Mouse (Mus musculus) CH12.LX (cell line): ENCODE data around the gene Iqgap1. TPM values are rescaled to one million over a fixed set of nuclear protein-coding genes. Genes with fewer than 3 reads are reported as not detected.

Experiments used
- DNase-seq: peaks from one replicate; pipeline ENCODE4 v3.0.0-alpha.2; 2013; ENCODE audit errors: extremely low read depth
- H3K27ac ChIP-seq: 2 replicates; pipeline ENCODE4 v1.5.1; 2012; ENCODE audit warnings: low read depth, mild to moderate bottlenecking, control low read depth, moderate library complexity; ENCODE audit not compliant: insufficient read depth
- H3K27me3 ChIP-seq: replicated peaks from 2 replicates; pipeline ENCODE3; 2012; ENCODE audit warnings: inconsistent platforms
- H3K36me3 ChIP-seq, 2 experiments: replicated peaks in 1 of 2; 2 replicates each; pipeline versions ENCODE3 to v1.6.1; 2012; ENCODE audit warnings: inconsistent platforms in 1 of 2, low read length in 1 of 2, mild to moderate bottlenecking in 1 of 2, mixed read lengths in 1 of 2, moderate library complexity in 1 of 2; ENCODE audit not compliant: control insufficient read depth in 1 of 2, insufficient read depth in 1 of 2
- H3K4me1 ChIP-seq, 2 experiments: 2 replicates each; pipeline ENCODE4 v1.6.1; 2012; ENCODE audit warnings: inconsistent platforms in 1 of 2, moderate library complexity in 1 of 2; ENCODE audit not compliant: insufficient read depth in 2 of 2, control insufficient read depth in 1 of 2
- H3K4me2 ChIP-seq: 2 replicates; pipeline ENCODE4 v1.6.1; 2012; ENCODE audit warnings: low read depth, mild to moderate bottlenecking, control low read depth; ENCODE audit not compliant: poor library complexity, insufficient read depth, severe bottlenecking
- H3K4me3 ChIP-seq, 3 experiments: fragments of 150-350 bp in 1 of 3; sonication (generic) in 1 of 3; replicated peaks in 1 of 3; 2 replicates each; pipeline versions ENCODE3 to v1.5.1; 2011 to 2012; ENCODE audit warnings: low read depth in 2 of 3, low read length in 2 of 3, mild to moderate bottlenecking in 2 of 3, moderate library complexity in 2 of 3, control low read depth in 1 of 3, improper control_type of control experiment in 1 of 3, inconsistent platforms in 1 of 3, mixed read lengths in 1 of 3; ENCODE audit not compliant: poor library complexity in 1 of 3
- H3K79me2 ChIP-seq: replicated peaks from 2 replicates; pipeline ENCODE4 v1.6.1; 2012; ENCODE audit warnings: mild to moderate bottlenecking, moderate library complexity; ENCODE audit not compliant: control insufficient read depth, poor library complexity, insufficient read depth, severe bottlenecking; ENCODE audit errors: extremely low read depth
- H3K9ac ChIP-seq: 2 replicates; pipeline ENCODE4 v1.6.1; 2012; ENCODE audit warnings: low read depth, mild to moderate bottlenecking, control low read depth, moderate library complexity; ENCODE audit not compliant: insufficient read depth
- H3K9me3 ChIP-seq: replicated peaks from 2 replicates; pipeline ENCODE3; 2012; ENCODE audit warnings: low read length, inconsistent platforms, mixed read lengths
- BHLHE40 ChIP-seq: IDR thresholded peaks from 2 replicates; pipeline ENCODE4 v1.6.1; 2011; ENCODE audit warnings: mild to moderate bottlenecking, low read depth, low read length, improper control_type of control experiment
- CHD1 ChIP-seq: IDR thresholded peaks from 2 replicates; pipeline ENCODE4 v1.6.1; 2012; ENCODE audit warnings: low read depth, low read length, improper control_type of control experiment, inconsistent platforms
- CHD2 ChIP-seq: IDR thresholded peaks from 2 replicates; pipeline ENCODE4 v1.6.1; 2011; ENCODE audit warnings: low read length, improper control_type of control experiment
- CTCF ChIP-seq, 2 experiments: IDR thresholded peaks in 1 of 2; conservative IDR thresholded peaks in 1 of 2; 2 replicates each; pipeline ENCODE4 v1.5.1; 2011 to 2012; ENCODE audit warnings: low read depth in 2 of 2, low read length in 2 of 2, improper control_type of control experiment in 1 of 2, inconsistent platforms in 1 of 2, mild to moderate bottlenecking in 1 of 2, moderate library complexity in 1 of 2
- E2F4 ChIP-seq: IDR thresholded peaks from 2 replicates; pipeline ENCODE4 v1.6.1; 2011; ENCODE audit warnings: low read depth, low read length, improper control_type of control experiment; ENCODE audit not compliant: insufficient replicate concordance
- ELF1 ChIP-seq: IDR thresholded peaks from 2 replicates; pipeline ENCODE4 v1.6.1; 2014; ENCODE audit warnings: low read depth, mild to moderate bottlenecking, inconsistent platforms, low read length, improper control_type of control experiment
- EP300 ChIP-seq: IDR thresholded peaks from 2 replicates; pipeline ENCODE4 v1.6.1; 2011; ENCODE audit warnings: low read length, improper control_type of control experiment
- ETS1 ChIP-seq: conservative IDR thresholded peaks from 2 replicates; pipeline ENCODE4 v1.6.1; 2012; ENCODE audit warnings: low read depth, mild to moderate bottlenecking, inconsistent platforms, low read length, improper control_type of control experiment, moderate library complexity
- GABPA ChIP-seq: IDR thresholded peaks from 2 replicates; pipeline ENCODE4 v1.6.1; 2012; ENCODE audit warnings: low read depth, low read length, improper control_type of control experiment, inconsistent platforms; ENCODE audit not compliant: insufficient replicate concordance
- HCFC1 ChIP-seq: IDR thresholded peaks from 2 replicates; pipeline ENCODE4 v1.6.1; 2012; ENCODE audit warnings: low read depth, mild to moderate bottlenecking, inconsistent platforms, low read length, improper control_type of control experiment
- IRF4 ChIP-seq: IDR thresholded peaks from 2 replicates; pipeline ENCODE4 v1.6.1; 2014; ENCODE audit warnings: low read depth, mild to moderate bottlenecking, inconsistent platforms, low read length, improper control_type of control experiment
- JUN ChIP-seq: IDR thresholded peaks from 2 replicates; pipeline ENCODE4 v1.6.1; 2011; ENCODE audit warnings: low read depth, mild to moderate bottlenecking, low read length, improper control_type of control experiment, moderate library complexity; ENCODE audit not compliant: insufficient read depth
- JUND ChIP-seq: conservative IDR thresholded peaks from 2 replicates; pipeline ENCODE4 v1.6.1; 2011; ENCODE audit warnings: low read depth, low read length, improper control_type of control experiment
- KAT2A ChIP-seq: IDR thresholded peaks from 2 replicates; pipeline ENCODE4 v1.6.1; 2012; ENCODE audit warnings: low read length, improper control_type of control experiment, inconsistent platforms; ENCODE audit not compliant: insufficient replicate concordance
- MAFK ChIP-seq: IDR thresholded peaks from 2 replicates; pipeline ENCODE4 v1.6.1; 2011; ENCODE audit warnings: low read length, improper control_type of control experiment; ENCODE audit not compliant: insufficient replicate concordance
- MAX ChIP-seq: IDR thresholded peaks from 2 replicates; pipeline ENCODE4 v1.6.1; 2011; ENCODE audit warnings: low read length, improper control_type of control experiment
- MAZ ChIP-seq: IDR thresholded peaks from 2 replicates; pipeline ENCODE4 v1.6.1; 2012; ENCODE audit warnings: low read depth, mild to moderate bottlenecking, inconsistent platforms, low read length, improper control_type of control experiment, moderate library complexity
- MEF2A ChIP-seq: IDR thresholded peaks from 2 replicates; pipeline ENCODE4 v1.6.1; 2014; ENCODE audit warnings: low read depth, mild to moderate bottlenecking, inconsistent platforms, low read length, improper control_type of control experiment, borderline replicate concordance
- MXI1 ChIP-seq: IDR thresholded peaks from 2 replicates; pipeline ENCODE4 v1.6.1; 2011; ENCODE audit warnings: mild to moderate bottlenecking, low read depth, low read length, improper control_type of control experiment
- MYC ChIP-seq: IDR thresholded peaks from 2 replicates; pipeline ENCODE4 v1.6.1; 2011; ENCODE audit warnings: low read depth, mild to moderate bottlenecking, improper control_type of control experiment, low read length
- NELFE ChIP-seq: IDR thresholded peaks from 2 replicates; pipeline ENCODE4 v1.6.1; 2011; ENCODE audit warnings: low read depth, low read length, improper control_type of control experiment
- NRF1 ChIP-seq: IDR thresholded peaks from 2 replicates; pipeline ENCODE4 v1.6.1; 2014; ENCODE audit warnings: low read depth, mild to moderate bottlenecking, inconsistent platforms, low read length, improper control_type of control experiment, moderate library complexity
- PAX5 ChIP-seq: IDR thresholded peaks from 2 replicates; pipeline ENCODE4 v1.6.1; 2012; ENCODE audit warnings: low read length, inconsistent platforms, mixed read lengths
- POLR2A ChIP-seq: IDR thresholded peaks from 2 replicates; pipeline ENCODE4 v1.6.1; 2011; ENCODE audit warnings: low read depth, mild to moderate bottlenecking, improper control_type of control experiment, low read length
- POLR2AphosphoS2 ChIP-seq: IDR thresholded peaks from 2 replicates; pipeline ENCODE4 v1.6.1; 2011; ENCODE audit warnings: low read depth, low read length, improper control_type of control experiment
- RAD21 ChIP-seq: IDR thresholded peaks from 2 replicates; pipeline ENCODE4 v1.6.1; 2011; ENCODE audit warnings: low read depth, mild to moderate bottlenecking, low read length, improper control_type of control experiment, moderate library complexity
- RCOR1 ChIP-seq: conservative IDR thresholded peaks from 2 replicates; pipeline ENCODE4 v1.6.1; 2012; ENCODE audit warnings: low read depth, mild to moderate bottlenecking, inconsistent platforms, low read length, improper control_type of control experiment
- SIN3A ChIP-seq: IDR thresholded peaks from 2 replicates; pipeline ENCODE4 v1.6.1; 2012; ENCODE audit warnings: low read length, improper control_type of control experiment, inconsistent platforms
- SMC3 ChIP-seq: IDR thresholded peaks from 2 replicates; pipeline ENCODE4 v1.6.1; 2011; ENCODE audit warnings: low read depth, low read length, improper control_type of control experiment
- TBP ChIP-seq: conservative IDR thresholded peaks from 2 replicates; pipeline ENCODE4 v1.6.1; 2011; ENCODE audit warnings: low read depth, low read length, improper control_type of control experiment
- TCF12 ChIP-seq: IDR thresholded peaks from 2 replicates; pipeline ENCODE4 v1.6.1; 2014; ENCODE audit warnings: low read depth, mild to moderate bottlenecking, inconsistent platforms, low read length, improper control_type of control experiment
- UBTF ChIP-seq: IDR thresholded peaks from 2 replicates; pipeline ENCODE4 v1.6.1; 2012; ENCODE audit warnings: low read depth, mild to moderate bottlenecking, inconsistent platforms, low read length, improper control_type of control experiment, moderate library complexity
- USF1 ChIP-seq: IDR thresholded peaks from 2 replicates; pipeline ENCODE4 v1.6.1; 2014; ENCODE audit warnings: low read depth, mild to moderate bottlenecking, inconsistent platforms, low read length, improper control_type of control experiment
- USF2 ChIP-seq: conservative IDR thresholded peaks from 2 replicates; pipeline ENCODE4 v1.6.1; 2011; ENCODE audit warnings: low read depth, low read length, improper control_type of control experiment
- ZC3H11A ChIP-seq: IDR thresholded peaks from 2 replicates; pipeline ENCODE4 v1.6.1; 2012; ENCODE audit warnings: low read depth, mild to moderate bottlenecking, inconsistent platforms, low read length, improper control_type of control experiment
- ZKSCAN1 ChIP-seq: IDR thresholded peaks from 2 replicates; pipeline ENCODE4 v1.6.1; 2012; ENCODE audit warnings: low read depth, inconsistent platforms, low read length, improper control_type of control experiment, borderline replicate concordance
- ZMIZ1 ChIP-seq: IDR thresholded peaks from 2 replicates; pipeline ENCODE4 v1.6.1; 2012; ENCODE audit warnings: low read depth, mild to moderate bottlenecking, inconsistent platforms, low read length, improper control_type of control experiment
- ZNF384 ChIP-seq: IDR thresholded peaks from 2 replicates; pipeline ENCODE4 v1.6.1; 2012; ENCODE audit warnings: low read depth, low read length, improper control_type of control experiment, inconsistent platforms
- dilution Hi-C: fragments of 300-500 bp; cut with MboI; formaldehyde crosslinking; loops from 2 replicates; pipeline ENCODE4 v1.14.3; 2020; ENCODE audit warnings: low sequenced_read_pairs; ENCODE audit not compliant: extremely low pct_unique_long_range_greater_than_20kb, extremely low pct_ligation_motif_present
- in situ Hi-C: fragments of 300-500 bp; cut with MboI; formaldehyde crosslinking; loops from 3 replicates; pipeline ENCODE4 v1.14.3; 2019; ENCODE audit warnings: low sequenced_read_pairs, low pct_ligation_motif_present, low pct_unique_long_range_greater_than_20kb, mixed read lengths
- polyA plus RNA-seq: library from polyadenylated mRNA; unstranded; fragments of >175 nt; gene quantifications from 2 replicates; pipeline ENCODE4 v1.2.1, GENCODE M21; 2012; ENCODE audit warnings: low read depth; ENCODE audit not compliant: insufficient read length
- total RNA-seq, 2 experiments: library from RNA; depleted of rRNA; stranded (reverse); fragments of 300-350 nt in 1 of 2; fragments of >200 nt in 1 of 2; gene quantifications; 2 replicates each; pipeline ENCODE4 v1.2.3; 2012 to 2014

Iqgap1 gene
- total and polyA plus RNA-seq, 3 experiments = 49.6 to 126 (median 77.0) TPM

- Histone ChIP-seq H3K36me3 (peaks cover 0 to 28% of the 10 kb centered on the region in 2 experiments), H3K79me2 (peaks cover 66% of the 10 kb centered on the region), H3K9me3 (peaks cover 9% of the 10 kb centered on the region), H3K27ac (peak overlapping the region; percentile 86), H3K4me1 (peaks cover 40 to 86% of the 10 kb centered on the region in 2 experiments), H3K4me3 (peak overlapping the region in 1 of 3 experiments; percentile 13), H3K4me2 (peak overlapping the region; percentile 90), H3K9ac (peak overlapping the region; percentile 41), H3K27me3 (no peaks in the 10 kb centered on the region)
- peak; percentile 81 for TF ChIP-seq MYC
- no peak for TF ChIP-seq CTCF (conservative IDR thresholded peaks at IDR 0.05 in 1 of 2, IDR thresholded peaks at IDR 0.05 in 1 of 2; ENCODE audit: low read depth in 2 of 2, low read length in 2 of 2)
- TF ChIP-seq TCF12 = 0 out of 2 replicates have a peak, but pooled peaks have one; percentile 43
- no peak; the same call in none of the 2 replicates for TF ChIP-seq USF1
- no peak for TF ChIP-seq CHD2
- peak; percentile 95 for TF ChIP-seq ZNF384
- no peak for TF ChIP-seq ZMIZ1
- TF ChIP-seq POLR2AphosphoS2 = 0 out of 2 replicates have a peak, but pooled peaks have one; percentile 60
- peak; percentile 81 for TF ChIP-seq BHLHE40
- TF ChIP-seq ETS1 = peak; percentile 81
- TF ChIP-seq SIN3A = peak; percentile 69; the same call in 1 of the 2 replicates
- TF ChIP-seq JUND = peak; percentile 90
- no peak for TF ChIP-seq MAFK
- TF ChIP-seq TBP = peak; percentile 40; the same call in 1 of the 2 replicates
- peak; percentile 89; the same call in 1 of the 2 replicates for TF ChIP-seq CHD1
- TF ChIP-seq IRF4 = peak; percentile 74
- no peak for TF ChIP-seq KAT2A
- TF ChIP-seq ELF1 = no peak
- TF ChIP-seq PAX5 = no peak
- TF ChIP-seq RCOR1 = no peak; the same call in 1 of the 2 replicates
- no peak for TF ChIP-seq NELFE
- TF ChIP-seq MAZ = 0 out of 2 replicates have a peak, but pooled peaks have one; percentile 9
- no peak for TF ChIP-seq ZKSCAN1
- 0 out of 2 replicates have a peak, but pooled peaks have one; percentile 4 for TF ChIP-seq NRF1
- TF ChIP-seq E2F4 = no peak
- TF ChIP-seq HCFC1 = no peak
- TF ChIP-seq UBTF = no peak
- peak; percentile 22 for TF ChIP-seq USF2
- peak; percentile 82 for TF ChIP-seq MEF2A
- TF ChIP-seq MAX = peak; percentile 62
- TF ChIP-seq EP300 = peak; percentile 90
- no peak for TF ChIP-seq SMC3
- TF ChIP-seq RAD21 = no peak
- no peak for TF ChIP-seq GABPA
- peak; percentile 89 for TF ChIP-seq JUN
- TF ChIP-seq ZC3H11A = no peak
- TF ChIP-seq MXI1 = peak; percentile 0; the same call in 1 of the 2 replicates
- no peak; the same call in 1 of the 2 replicates for TF ChIP-seq POLR2A
- in situ Hi-C loops (no loop called here), dilution Hi-C loops (no loop called here)
- no peak for DNase-seq
Measured at GRCm38 (mm10) chr7:80774615-80775447, 50.9 kb downstream of the Iqgap1 start.
